Mouse (Mus musculus) thymus, adult 2 months (tissue): ENCODE data around the gene Elovl6.

ENCODE experiments used
- CTCF ChIP-seq: fragments of 200-500 bp; IDR thresholded peaks from 2 replicates; pipeline ENCODE4 v1.5.1; 2012; ENCODE audit warnings: mild to moderate bottlenecking, control low read depth, low read length, moderate library complexity, borderline replicate concordance; ENCODE audit not compliant: control insufficient read depth, poor library complexity, insufficient read depth; ENCODE audit errors: extremely low read depth
- POLR2A ChIP-seq: fragments of 200-500 bp; IDR thresholded peaks from 2 replicates; pipeline ENCODE4 v1.6.1; 2012; ENCODE audit warnings: mild to moderate bottlenecking, low read length, control low read depth, moderate library complexity; ENCODE audit not compliant: control insufficient read depth, poor library complexity, insufficient read depth; ENCODE audit errors: extremely low read depth

GRCm38 (mm10) chr3:129631857-129632256, 99.7 kb downstream of the Elovl6 start:
- no peak for TF ChIP-seq CTCF
- TF ChIP-seq POLR2A = no peak
